Mouse (Mus musculus) cortical plate, adult 2 months (tissue): ENCODE measurements around the gene Prex1. TPM values are rescaled to one million over a fixed set of nuclear protein-coding genes. Genes with fewer than 3 reads are reported as not detected.

Source experiments
- H3K27ac ChIP-seq: fragments of 200-500 bp; 2 replicates; pipeline ENCODE4 v1.5.1; 2012; ENCODE audit warnings: low read length, control low read depth, inconsistent platforms; ENCODE audit not compliant: insufficient read depth
- H3K4me1 ChIP-seq: fragments of 200-500 bp; 2 replicates; pipeline ENCODE4 v1.6.1; 2011; ENCODE audit warnings: low read length; ENCODE audit not compliant: control insufficient read depth, insufficient read depth
- H3K4me3 ChIP-seq: fragments of 200-500 bp; 2 replicates; pipeline ENCODE4 v1.5.1; 2011; ENCODE audit warnings: mild to moderate bottlenecking, low read length, control low read depth; ENCODE audit not compliant: insufficient read depth
- CTCF ChIP-seq: fragments of 200-500 bp; IDR thresholded peaks from 2 replicates; pipeline ENCODE4 v1.5.1; 2011; ENCODE audit warnings: mild to moderate bottlenecking, control low read depth, low read length; ENCODE audit not compliant: insufficient read depth; ENCODE audit errors: extremely low read depth
- POLR2A ChIP-seq: fragments of 200-500 bp; IDR thresholded peaks from 2 replicates; pipeline ENCODE4 v1.6.1; 2011; ENCODE audit warnings: mild to moderate bottlenecking, low read length, control low read depth; ENCODE audit not compliant: insufficient read depth; ENCODE audit errors: extremely low read depth
- polyA plus RNA-seq: library from polyadenylated mRNA; depleted of rRNA; stranded (reverse); fragments of >200 nt; gene quantifications from 2 replicates; pipeline ENCODE4 v1.2.3, GENCODE M21; 2012

The Prex1 gene
- polyA plus RNA-seq, 1 experiment = 83.3 TPM

GRCm38 (mm10) chr2:166666175-166666574 is 47.5 kb downstream of the Prex1 start:
- TF ChIP-seq POLR2A (no peak), CTCF (no peak)
- Histone ChIP-seq H3K4me3 (no peak overlapping the region), H3K4me1 (peaks cover 38% of the 10 kb centered on the region), H3K27ac (no peak overlapping the region)

- peaks cover 38% of the 10 kb centered on the region for H3K4me1 ChIP-seq
- no peak for TF ChIP-seq POLR2A
- TF ChIP-seq CTCF = no peak
- no peak overlapping the region for H3K27ac ChIP-seq
- no peak overlapping the region for H3K4me3 ChIP-seq
Observed at GRCm38 (mm10) chr2:166665244-166665922, 48.2 kb downstream of the Prex1 start.

GRCm38 (mm10) chr2:166664506-166664905 is 49.1 kb downstream of the Prex1 start:
- H3K4me3 ChIP-seq = no peak overlapping the region
- TF ChIP-seq CTCF = no peak
- no peak for TF ChIP-seq POLR2A
- H3K27ac ChIP-seq = peak overlapping the region; percentile 45; the same call in 1 of the 2 replicates
- H3K4me1 ChIP-seq = peaks cover 38% of the 10 kb centered on the region

GRCm38 (mm10) chr2:166663250-166663961 is 50.2 kb downstream of the Prex1 start:
- H3K4me3 ChIP-seq = no peak overlapping the region
- no peak for TF ChIP-seq CTCF
- no peak for TF ChIP-seq POLR2A
- peaks cover 35% of the 10 kb centered on the region for H3K4me1 ChIP-seq
- peak overlapping the region; percentile 45 for H3K27ac ChIP-seq

GRCm38 (mm10) chr2:166662595-166663160 is 51.0 kb downstream of the Prex1 start:
- H3K4me3 ChIP-seq = no peak overlapping the region
- TF ChIP-seq CTCF = no peak
- TF ChIP-seq POLR2A = no peak
- H3K27ac ChIP-seq = peak overlapping the region; percentile 63
- peaks cover 35% of the 10 kb centered on the region for H3K4me1 ChIP-seq

- peak overlapping the region; percentile 63 for H3K27ac ChIP-seq
- H3K4me3 ChIP-seq = no peak overlapping the region
- no peak for TF ChIP-seq POLR2A
- no peak for TF ChIP-seq CTCF
- peaks cover 33% of the 10 kb centered on the region for H3K4me1 ChIP-seq
Observed at GRCm38 (mm10) chr2:166661971-166662370, 51.7 kb downstream of the Prex1 start.

- peak overlapping the region; percentile 63 for H3K27ac ChIP-seq
- TF ChIP-seq CTCF (no peak), POLR2A (no peak)
Observed at GRCm38 (mm10) chr2:166661498-166661897, 52.1 kb downstream of the Prex1 start.

DNA sequence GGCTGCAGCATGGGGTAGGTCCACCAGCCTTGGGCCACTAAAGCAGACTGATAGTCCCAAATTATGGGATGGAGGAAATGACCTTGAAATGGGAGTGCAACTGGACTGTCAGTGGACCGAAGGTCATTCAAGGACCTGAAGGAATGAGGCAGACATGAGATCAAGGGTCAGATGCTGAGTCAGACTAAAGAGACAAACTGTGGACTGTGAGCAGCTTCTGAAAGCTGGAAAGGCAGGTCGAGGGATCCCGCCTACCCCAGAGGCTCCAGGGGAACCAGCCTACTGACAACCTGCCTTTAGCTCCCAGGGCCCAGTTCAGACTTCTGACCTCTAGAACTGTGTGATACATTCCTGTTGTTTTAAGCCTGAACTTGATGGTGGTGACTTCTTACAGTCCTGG is 55.3 kb downstream of the Prex1 start:
- Histone ChIP-seq H3K4me1 (peaks cover 24% of the 10 kb centered on the region), H3K4me3 (no peak overlapping the region), H3K27ac (no peak overlapping the region)
- no peak for TF ChIP-seq CTCF
- no peak for TF ChIP-seq POLR2A

More at GRCm38 (mm10) chr2:166661498-166661897, 52.1 kb downstream of the Prex1 start:
- Histone ChIP-seq H3K4me1 (peaks cover 31% of the 10 kb centered on the region), H3K4me3 (no peak overlapping the region)

- H3K4me3 ChIP-seq = no peak overlapping the region
- H3K27ac ChIP-seq = no peak overlapping the region
- peaks cover 20% of the 10 kb centered on the region for H3K4me1 ChIP-seq
- TF ChIP-seq CTCF = no peak
Observed at GRCm38 (mm10) chr2:166657451-166658011, 56.1 kb downstream of the Prex1 start.
